Mouse (Mus musculus) testis, postnatal 14 days (tissue): ENCODE results near the gene Akr1a1.

Experiments used
- DNase-seq: peaks from one replicate; pipeline ENCODE4 v3.0.0; 2021; ENCODE audit warnings: low spot score

Gene Akr1a1

DNA sequence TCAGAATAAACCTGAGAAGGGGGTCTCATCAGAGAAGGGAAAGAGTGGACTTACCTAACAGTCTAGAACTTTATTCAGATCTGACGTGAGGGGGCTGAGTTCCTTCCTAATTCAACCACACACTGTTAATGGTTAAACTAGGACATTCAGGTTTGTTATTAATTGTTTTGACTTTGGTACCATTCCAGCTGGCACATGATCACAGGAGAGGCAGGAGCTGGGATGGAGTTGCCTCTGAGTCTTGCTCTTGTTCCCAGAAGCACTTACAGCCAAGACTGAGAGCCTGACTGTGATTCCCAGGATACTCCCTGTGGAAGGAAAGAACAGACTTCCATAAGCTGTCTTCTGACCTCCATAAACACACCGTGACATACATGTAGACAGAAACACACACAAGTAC, 8.0 kb upstream of the Akr1a1 start:
- DNase-seq = peak; percentile 52

DNA sequence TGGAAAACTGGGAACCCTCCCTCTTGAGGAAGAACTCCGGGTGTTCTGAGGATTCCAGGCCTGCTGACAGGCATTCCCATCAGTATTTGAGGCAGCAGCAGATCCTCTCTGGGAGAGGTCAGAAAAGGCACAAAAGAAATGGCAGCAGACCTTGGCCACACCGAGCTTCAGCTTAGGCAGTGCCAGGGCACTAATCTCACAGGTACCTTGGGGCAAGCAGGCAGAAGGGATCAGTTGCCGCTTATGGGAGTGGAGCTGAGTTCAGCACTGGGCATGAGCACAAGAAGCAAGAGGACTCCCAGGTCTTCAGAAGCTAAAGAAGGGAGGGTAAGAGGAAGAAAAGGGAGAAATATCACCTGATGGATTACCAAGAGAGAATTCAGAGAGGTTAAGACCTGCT, 6.5 kb upstream of the Akr1a1 start:
- DNase-seq = no peak

DNA sequence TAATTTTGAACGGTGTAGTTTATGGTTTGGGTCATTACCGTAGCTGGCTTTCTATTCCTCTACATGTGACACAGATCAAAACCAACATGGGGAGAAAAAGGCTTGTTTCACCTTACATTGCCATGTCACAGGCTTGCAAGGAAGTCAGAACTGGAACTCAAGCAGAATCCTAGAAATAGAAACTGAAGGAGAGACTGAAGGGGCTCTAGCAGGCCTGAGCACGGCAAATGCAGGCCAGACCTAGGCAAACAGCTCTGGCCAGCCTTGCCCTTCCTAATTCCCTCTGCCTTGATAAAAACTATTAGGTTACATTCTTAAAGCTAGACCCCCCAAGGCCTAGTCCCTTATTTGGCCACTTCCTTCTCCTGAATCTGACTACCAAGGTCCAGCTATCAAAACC, 4.2 kb upstream of the Akr1a1 start:
- DNase-seq = no peak

DNA sequence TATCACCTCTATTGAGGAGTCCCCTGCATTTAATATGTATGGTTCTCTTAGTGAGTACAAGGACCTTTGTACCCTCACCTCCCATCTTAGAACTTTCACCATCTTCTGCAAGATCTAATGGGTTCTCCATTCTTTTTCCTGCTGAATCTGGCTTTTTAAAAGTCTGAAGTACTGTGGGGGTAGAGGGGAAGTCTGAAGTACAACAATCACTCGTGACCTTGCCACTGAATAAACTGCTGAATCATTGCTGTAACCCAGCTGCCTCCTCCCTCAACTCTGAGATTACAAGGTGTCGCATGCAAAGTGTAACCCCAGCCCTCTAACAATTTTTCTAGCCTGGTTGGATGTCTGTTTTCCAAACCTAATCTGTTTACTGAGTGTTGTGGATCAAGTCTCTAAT, 3.6 kb upstream of the Akr1a1 start:
- DNase-seq = no peak

DNA sequence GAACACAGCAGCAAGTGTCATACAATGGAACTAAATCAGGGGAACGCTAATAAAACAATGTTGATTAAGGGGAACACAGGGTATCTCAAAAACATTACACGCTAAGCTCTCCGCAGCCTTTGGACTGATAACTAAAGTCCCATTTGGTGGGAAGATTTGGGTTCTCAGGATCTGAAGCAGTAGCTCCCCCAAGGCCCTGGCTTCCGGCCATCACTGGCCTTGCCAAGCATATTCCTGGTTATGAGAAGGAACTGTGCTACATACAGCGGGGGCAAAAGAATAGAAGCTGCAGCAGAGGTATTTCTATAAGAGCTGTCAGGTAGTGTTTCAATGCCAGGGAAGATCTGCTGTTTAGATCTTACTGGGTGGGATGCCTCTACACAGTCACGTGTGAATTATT, 1.7 kb upstream of the Akr1a1 start:
- DNase-seq = peak; percentile 81

DNA sequence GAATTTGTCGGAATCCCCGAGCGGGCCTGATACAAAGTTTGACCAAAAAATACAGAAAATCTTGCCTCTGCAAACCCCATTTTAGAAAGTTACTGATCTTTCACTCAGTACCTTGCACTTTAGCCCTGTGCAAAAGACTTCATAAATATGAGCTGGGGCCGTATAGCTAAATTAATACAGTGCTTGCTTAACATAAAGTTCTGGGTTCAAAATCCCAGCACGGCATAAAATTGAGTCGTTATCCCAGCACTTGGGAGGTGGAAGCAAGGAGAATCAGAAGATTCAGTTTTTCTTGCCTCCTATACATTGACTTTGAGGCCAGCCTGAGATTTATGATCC, 286 bp upstream of the Akr1a1 start:
- DNase-seq = no peak

- no peak for DNase-seq
Observed at GRCm38 (mm10) chr4:116650365-116650764, 1.1 kb downstream of the Akr1a1 start.

- no peak for DNase-seq
Observed at GRCm38 (mm10) chr4:116649411-116649810, 2.1 kb downstream of the Akr1a1 start.

DNA sequence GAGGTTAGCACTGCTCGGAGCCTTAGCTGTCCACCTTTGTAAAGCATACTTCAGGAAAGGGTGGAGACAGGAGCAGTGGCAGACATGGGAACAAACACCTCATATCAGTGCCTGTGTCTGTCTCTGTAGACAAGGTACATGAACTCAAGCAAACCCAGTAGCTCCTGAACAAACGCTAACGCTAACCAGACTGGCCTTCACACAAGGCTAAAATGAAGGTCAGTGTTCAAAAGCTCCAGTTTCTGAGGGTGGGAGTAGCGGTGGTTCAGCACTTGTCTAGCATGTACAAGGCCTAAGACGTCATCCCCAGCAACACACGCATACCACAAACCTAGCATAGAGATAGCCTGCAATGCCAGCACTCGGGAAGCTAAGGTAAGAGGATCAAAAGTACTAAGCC, 5.9 kb downstream of the Akr1a1 start:
- no peak for DNase-seq

DNA sequence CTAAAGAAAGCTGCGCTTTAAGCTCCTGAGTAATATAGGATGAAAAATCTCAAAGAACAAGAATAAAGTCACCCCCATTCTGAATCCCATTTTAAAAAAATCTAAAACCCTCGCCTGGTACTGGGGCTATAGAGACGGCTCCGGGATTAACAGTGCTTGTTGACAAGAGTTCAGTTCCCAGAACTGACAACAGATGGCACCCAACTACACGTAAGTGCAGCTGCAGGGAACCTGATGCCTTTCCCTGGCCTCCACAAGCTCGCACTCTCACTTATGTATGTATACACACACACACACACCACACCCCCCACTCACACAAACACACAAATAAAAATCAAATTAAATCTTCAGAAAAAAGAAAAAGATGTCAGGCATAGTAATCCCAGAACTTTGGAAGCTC, 7.2 kb downstream of the Akr1a1 start:
- no peak for DNase-seq

DNA sequence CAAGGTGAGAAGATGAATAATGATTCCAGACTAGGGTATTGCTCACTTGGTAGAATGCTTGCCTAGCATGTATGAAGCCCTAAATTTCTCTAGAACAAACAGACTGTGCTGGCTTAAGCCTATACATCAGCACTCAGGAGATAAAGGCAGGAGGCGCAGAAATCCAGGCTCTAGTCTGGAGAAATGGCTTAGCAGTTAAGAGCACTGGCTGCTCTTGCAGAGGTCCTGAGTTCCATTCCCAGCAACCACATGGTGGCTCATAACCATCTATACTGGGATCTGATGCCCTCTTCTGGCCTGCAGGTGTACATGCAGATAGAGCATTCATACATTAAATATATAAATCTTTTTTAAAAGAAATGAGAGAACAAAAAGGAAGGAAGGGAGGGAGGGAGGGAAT, 9.4 kb downstream of the Akr1a1 start:
- no peak for DNase-seq

- DNase-seq = no peak
Observed at GRCm38 (mm10) chr4:116638821-116639220, 12.7 kb downstream of the Akr1a1 start.

DNA sequence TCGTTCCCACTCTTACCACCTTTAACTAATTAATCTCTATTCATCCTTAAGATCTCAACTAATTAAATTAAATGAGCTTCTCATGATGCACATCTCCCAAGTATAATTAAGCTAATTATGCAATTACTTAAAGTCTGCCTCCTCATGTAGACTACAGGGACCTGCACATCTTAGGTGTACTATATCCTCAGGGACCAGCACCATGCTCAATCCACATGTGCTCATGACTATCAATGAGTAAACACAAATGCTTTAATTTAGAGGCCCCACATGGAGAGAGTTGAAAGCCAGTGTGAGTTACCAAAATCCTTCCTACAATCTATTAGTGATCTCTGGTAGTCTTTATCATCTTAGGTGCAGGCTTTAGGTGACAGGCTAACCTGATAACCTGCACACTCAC, 16.3 kb downstream of the Akr1a1 start:
- no peak for DNase-seq

DNA sequence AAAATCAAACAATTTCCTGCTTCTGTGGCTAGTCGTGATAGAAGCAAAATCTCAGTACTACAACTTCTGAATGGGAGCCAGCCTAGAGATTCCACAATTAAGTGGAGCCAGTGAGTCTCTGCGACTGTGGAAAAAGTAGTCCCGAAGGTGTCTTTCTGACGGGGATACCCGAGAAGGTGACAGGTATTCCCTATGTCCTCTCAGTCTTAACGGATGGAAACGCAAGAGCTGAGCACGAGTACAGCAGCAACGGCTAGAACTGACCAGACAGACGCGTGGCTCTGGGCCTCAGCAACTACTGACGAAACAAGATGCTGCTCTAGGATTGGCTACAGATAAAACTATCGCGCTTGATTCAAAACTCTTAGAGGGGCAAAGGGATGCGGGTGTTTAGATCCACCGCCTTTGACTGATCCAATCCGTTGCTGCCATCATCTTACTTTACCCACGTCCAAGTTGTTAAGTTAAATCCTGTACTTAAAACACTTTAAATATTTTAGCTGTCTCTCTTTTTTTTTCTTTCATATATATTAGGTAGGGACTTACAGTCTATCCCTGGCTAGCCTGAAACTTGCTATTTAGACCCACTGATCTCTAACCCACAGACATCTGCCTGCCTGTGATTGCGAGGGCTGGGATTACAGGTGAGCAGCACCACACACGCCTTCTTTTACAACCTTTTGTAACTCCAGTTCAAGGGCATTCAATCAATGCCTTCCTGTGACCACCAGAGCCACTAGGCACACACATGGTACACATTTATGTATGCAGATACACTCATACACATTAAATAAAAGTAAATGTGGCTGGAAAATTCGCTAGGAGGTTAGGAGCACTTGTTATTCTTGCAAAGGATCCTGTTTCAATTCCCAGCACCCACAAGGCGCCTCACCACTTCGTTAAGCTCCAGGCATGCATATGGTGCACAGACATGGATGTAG, 23.5 kb downstream of the Akr1a1 start, which contains the start of gene Nasp:
TSS of gene Nasp (minus strand) at position 220 of the 941 bp plus-strand sequence.
- peak; percentile 84 for DNase-seq

GRCm38 (mm10) chr4:116627359-116627716, 24.1 kb downstream of the Akr1a1 start:
- peak; percentile 93 for DNase-seq

DNA sequence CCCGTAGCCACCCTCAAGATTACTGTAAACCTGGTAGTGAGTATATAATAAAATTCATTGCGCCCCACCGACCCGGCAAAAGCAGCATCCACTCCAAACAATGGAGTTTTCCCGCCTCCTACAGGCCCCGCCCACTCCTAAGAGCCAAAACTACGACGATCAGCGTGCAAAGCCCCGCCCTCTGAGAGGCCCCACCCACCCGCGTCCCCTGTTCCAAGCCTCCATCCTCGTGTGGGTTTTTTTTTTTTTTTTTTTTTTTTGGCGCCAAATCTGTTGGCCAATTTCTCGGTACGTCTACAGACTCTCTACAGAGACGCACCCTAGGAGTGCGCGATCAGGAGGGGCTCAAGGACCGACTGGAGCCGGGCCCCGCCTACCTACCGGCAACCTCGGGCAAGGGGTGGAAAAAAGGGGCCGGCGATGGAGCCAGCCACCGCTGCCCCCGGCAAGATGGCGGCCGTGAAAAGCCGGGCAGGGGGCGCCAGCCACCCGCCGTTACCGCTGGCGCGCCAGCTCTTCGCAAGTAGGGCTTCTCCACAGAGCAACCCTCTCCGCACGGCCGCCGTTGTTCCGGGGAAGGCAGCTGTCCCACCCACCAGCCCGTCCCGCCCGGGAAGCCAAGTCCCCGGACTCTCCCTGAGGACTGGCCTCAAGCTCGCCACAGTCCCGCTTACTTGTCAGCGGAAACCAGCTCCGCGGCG, 24.7 kb downstream of the Akr1a1 start:
- DNase-seq = peak; percentile 85

GRCm38 (mm10) chr4:116624831-116625230, 26.6 kb downstream of the Akr1a1 start:
- no peak for DNase-seq

DNA sequence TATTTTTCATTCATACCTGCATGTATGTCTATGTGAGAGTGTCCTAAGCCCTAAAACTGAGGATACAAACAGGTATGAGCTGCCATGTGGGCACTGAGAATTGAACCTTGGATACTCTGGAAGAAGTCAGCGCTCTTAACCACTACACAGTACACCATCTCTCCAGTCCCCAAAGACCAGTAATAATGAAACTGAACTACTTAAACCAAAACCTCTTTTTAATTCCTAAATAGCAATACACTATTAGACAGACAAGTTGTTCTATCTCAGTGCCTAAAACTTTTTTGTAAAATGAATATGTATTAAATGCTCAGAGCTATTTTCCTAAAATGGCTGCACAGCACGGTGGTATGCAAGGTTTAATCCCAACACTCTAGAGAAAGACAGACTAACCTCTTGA, 36.2 kb downstream of the Akr1a1 start:
- no peak for DNase-seq

DNA sequence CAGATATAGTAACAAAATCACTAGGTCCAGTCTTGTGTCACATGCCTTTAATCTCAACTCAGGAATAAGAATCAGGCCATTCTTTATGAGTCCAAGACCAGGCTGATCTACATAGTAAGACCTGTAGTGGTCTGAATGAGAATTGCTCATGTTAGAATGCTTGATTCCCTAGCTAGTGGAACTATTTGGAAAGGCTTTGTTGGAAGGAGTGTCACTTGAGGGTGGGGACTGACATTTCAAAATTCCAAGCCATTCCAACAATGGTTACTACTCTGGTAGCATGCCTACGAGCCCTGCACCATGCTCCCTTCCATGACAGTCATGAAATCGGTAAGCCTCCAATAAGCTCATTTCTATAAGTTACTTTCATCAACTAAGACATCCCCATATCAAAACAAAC, 38.9 kb downstream of the Akr1a1 start:
- DNase-seq = no peak

DNA sequence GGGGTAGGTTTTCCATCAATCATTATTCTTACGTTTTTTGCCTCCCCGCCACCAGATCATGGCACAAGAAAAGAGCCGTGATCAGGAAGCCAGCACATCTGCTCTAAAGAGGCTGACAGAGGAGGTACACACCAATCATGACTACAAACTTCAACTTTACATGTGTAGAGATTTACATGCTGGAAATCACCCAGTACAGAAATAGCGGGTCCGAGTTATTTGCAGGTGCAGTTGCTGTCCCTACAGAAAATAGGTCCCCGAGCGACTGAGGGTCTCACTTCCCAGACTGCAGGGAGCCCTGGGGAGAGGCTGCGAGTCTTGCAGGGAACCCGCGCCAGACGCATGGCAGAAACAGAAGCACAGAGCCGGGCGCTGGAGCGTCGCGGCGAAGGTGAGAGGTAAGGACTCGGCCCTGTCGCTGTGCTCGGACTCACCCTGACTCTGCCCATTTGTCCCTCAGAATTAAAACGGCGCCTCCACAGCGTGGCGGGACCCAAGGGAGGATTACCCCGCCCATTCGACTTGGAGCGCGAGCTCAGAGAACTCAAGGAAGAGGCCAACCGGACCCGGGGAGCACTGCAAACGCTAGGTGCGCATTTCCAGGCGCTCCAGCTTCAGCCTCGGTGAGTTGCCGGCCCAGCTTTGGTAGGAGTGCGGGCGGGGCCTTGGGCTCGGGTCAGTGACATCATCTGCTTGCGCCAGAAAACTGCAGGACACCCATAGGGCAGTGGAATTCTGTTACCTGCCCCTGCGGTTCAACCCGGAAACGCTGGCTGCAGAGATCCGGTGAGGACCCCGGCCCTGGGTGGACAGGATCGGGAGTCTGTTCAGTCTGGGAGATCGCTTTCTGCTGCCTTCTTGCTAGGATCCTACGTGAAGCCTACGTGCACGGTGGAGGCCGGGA, 54.2 kb downstream of the Akr1a1 start:
- DNase-seq = peak; percentile 89

- DNase-seq = no peak
Observed at GRCm38 (mm10) chr4:116596379-116596778, 55.1 kb downstream of the Akr1a1 start, which contains the start of gene Ccdc17. Gene Ccdc17 (plus strand): TSS chr4:116596654.

DNA sequence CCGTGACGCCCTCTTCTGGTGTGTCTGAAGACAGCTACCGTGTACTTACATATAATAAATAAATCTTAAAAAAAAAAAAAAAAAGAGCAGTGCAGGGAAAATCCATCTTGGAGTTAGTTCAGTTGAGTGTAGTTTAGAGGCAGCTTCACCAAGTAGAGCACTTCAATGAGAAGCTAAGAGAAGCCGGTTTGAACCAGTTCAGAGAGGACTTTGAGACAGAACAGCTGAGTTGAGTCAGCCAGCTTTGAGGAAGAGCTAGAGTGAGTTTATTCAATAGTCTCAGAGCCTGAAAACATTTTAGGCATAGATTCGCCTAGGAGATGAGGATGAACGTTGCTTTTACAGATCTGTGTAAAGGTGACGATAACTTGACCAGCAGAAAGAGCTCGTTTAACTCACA, 55.7 kb downstream of the Akr1a1 start:
- DNase-seq = no peak
